Mouse (Mus musculus) liver, embryonic 16.5 days (tissue): Measurements from ENCODE around the gene Cox19. TPM values are rescaled to one million over a fixed set of nuclear protein-coding genes. Genes with fewer than 3 reads are reported as not detected.

Source experiments
- ATAC-seq: fragments of 200-750 bp; cut with Nextera tagmentation; 2 replicates; pipeline ENCODE4 v1.8.0; 2017; ENCODE audit warnings: low read depth, mild to moderate bottlenecking, moderate number of reproducible peaks, moderate library complexity
- H3K27ac ChIP-seq: fragments of 300-500 bp; sonication (generic); 2 replicates; pipeline ENCODE4 v1.5.1; 2014; ENCODE audit warnings: mild to moderate bottlenecking, low read length
- H3K27me3 ChIP-seq: fragments of 300-500 bp; sonication (generic); 2 replicates; pipeline ENCODE4 v1.6.1; 2014; ENCODE audit warnings: low read depth, low read length, mixed read lengths; ENCODE audit not compliant: control insufficient read depth, insufficient read depth
- H3K36me3 ChIP-seq: fragments of 300-500 bp; sonication (generic); 2 replicates; pipeline ENCODE4 v1.6.1; 2014; ENCODE audit warnings: mild to moderate bottlenecking; ENCODE audit not compliant: control insufficient read depth, insufficient read depth
- H3K4me1 ChIP-seq: fragments of 300-500 bp; sonication (generic); 2 replicates; pipeline ENCODE4 v1.6.1; 2014; ENCODE audit warnings: low read depth, low read length, mixed read lengths; ENCODE audit not compliant: control insufficient read depth
- H3K4me2 ChIP-seq: fragments of 300-500 bp; sonication (generic); 2 replicates; pipeline ENCODE4 v1.6.1; 2014; ENCODE audit warnings: low read depth, low read length, mixed read lengths
- H3K4me3 ChIP-seq: fragments of 300-500 bp; sonication (generic); 2 replicates; pipeline ENCODE4 v1.5.1; 2014; ENCODE audit warnings: low read depth, mild to moderate bottlenecking, low read length
- H3K9ac ChIP-seq: fragments of 300-500 bp; sonication (generic); 2 replicates; pipeline ENCODE4 v1.6.1; 2014; ENCODE audit warnings: low read depth, low read length
- H3K9me3 ChIP-seq: fragments of 300-500 bp; sonication (generic); replicated peaks from 2 replicates; pipeline ENCODE4 v1.6.1; 2016; ENCODE audit warnings: low read length; ENCODE audit not compliant: control insufficient read depth
- WGBS: fragments of 180-500 bp; shearing (Covaris S2); extraction: QIAGEN DNeasy Blood & Tissue Kit; methylation state at CpG from one replicate; pipeline ENCODE4 v1.1.7; 2014; ENCODE audit not compliant: insufficient replicate concordance; 5-methylcytosine and 5-hydroxymethylcytosine counted together
- polyA plus RNA-seq: library from polyadenylated mRNA; unstranded; fragments of >200 nt; fragmentation: Nextera tagmentation; extraction: Ambion mirVana; gene quantifications from 2 replicates; pipeline ENCODE4 v1.2.1, GENCODE M21; 2015

The Cox19 gene
- polyA plus RNA-seq = 42.2 and 48.1 TPM in 2 replicates

- no peaks in the 10 kb centered on the region for H3K27me3 ChIP-seq
- 0 out of 2 replicates have a peak within 1 kb of the TSS, but pooled peaks have one; percentile 16 for H3K9ac ChIP-seq
- H3K4me3 ChIP-seq = no peak within 1 kb of the TSS
- no peaks in the 10 kb centered on the region for H3K9me3 ChIP-seq
- WGBS = 38% methylated on average over 5 of the region's 5 CpGs
- peaks cover 39% of the 10 kb centered on the region for H3K4me1 ChIP-seq
- no peak within 1 kb of the TSS for H3K4me2 ChIP-seq
- no peak within 1 kb of the TSS for H3K27ac ChIP-seq
- no peaks in the 10 kb centered on the region for H3K36me3 ChIP-seq
- ATAC-seq = no peak
Measured at GRCm38 (mm10) chr5:139351134-139351533, at the start of gene Cox19. Cox19 (minus strand) TSS chr5:139351418.

- H3K4me1 ChIP-seq = peaks cover 37% of the 10 kb centered on the region
- no peaks in the 10 kb centered on the region for H3K9me3 ChIP-seq
- no peak overlapping the region for H3K9ac ChIP-seq
- H3K4me3 ChIP-seq = no peak overlapping the region
- WGBS = 82% methylated on average over 14 of the region's 14 CpGs
- no peak overlapping the region for H3K27ac ChIP-seq
- H3K36me3 ChIP-seq = peaks cover 3% of the 10 kb centered on the region; the same call in 1 of the 2 replicates
- no peak for ATAC-seq
- H3K27me3 ChIP-seq = no peaks in the 10 kb centered on the region
- no peak overlapping the region for H3K4me2 ChIP-seq
Measured at GRCm38 (mm10) chr5:139399991-139400390, 48.8 kb upstream of the Cox19 start.

- H3K27ac ChIP-seq = no peak overlapping the region
- WGBS = 66% methylated on average over 5 of the region's 5 CpGs
- no peaks in the 10 kb centered on the region for H3K27me3 ChIP-seq
- H3K9ac ChIP-seq = peak overlapping the region; percentile 25; the same call in 1 of the 2 replicates
- H3K9me3 ChIP-seq = no peaks in the 10 kb centered on the region
- no peak overlapping the region for H3K4me3 ChIP-seq
- H3K4me1 ChIP-seq = peaks cover 37% of the 10 kb centered on the region
- no peak overlapping the region; the same call in 1 of the 2 replicates for H3K4me2 ChIP-seq
- no peak for ATAC-seq
- peaks cover 15% of the 10 kb centered on the region for H3K36me3 ChIP-seq
Measured at GRCm38 (mm10) chr5:139398786-139399185, 47.6 kb upstream of the Cox19 start.

GRCm38 (mm10) chr5:139397959-139398753 is 46.9 kb upstream of the Cox19 start:
- Histone ChIP-seq H3K9me3 (no peaks in the 10 kb centered on the region), H3K36me3 (peaks cover 21% of the 10 kb centered on the region), H3K4me3 (no peak overlapping the region), H3K27me3 (no peaks in the 10 kb centered on the region), H3K27ac (peak overlapping the region; percentile 31), H3K9ac (peak overlapping the region; percentile 25; the same call in 1 of the 2 replicates), H3K4me1 (peaks cover 43% of the 10 kb centered on the region), H3K4me2 (no peak overlapping the region; the same call in 1 of the 2 replicates)
- peak; percentile 67 for ATAC-seq
- 19% methylated on average over 5 of the region's 5 CpGs for WGBS

- Histone ChIP-seq H3K27me3 (no peaks in the 10 kb centered on the region), H3K4me2 (no peak overlapping the region), H3K27ac (peak overlapping the region; percentile 31), H3K36me3 (peaks cover 28% of the 10 kb centered on the region), H3K4me1 (peaks cover 50% of the 10 kb centered on the region), H3K9ac (peak overlapping the region; percentile 11; the same call in 1 of the 2 replicates), H3K4me3 (no peak overlapping the region), H3K9me3 (no peaks in the 10 kb centered on the region)
- WGBS = 75% methylated on average over 4 of the region's 4 CpGs
- ATAC-seq = no peak
Measured at GRCm38 (mm10) chr5:139397359-139397916, 46.2 kb upstream of the Cox19 start.

GRCm38 (mm10) chr5:139395528-139395927 is 44.3 kb upstream of the Cox19 start:
- no peak overlapping the region for H3K27ac ChIP-seq
- 84% methylated on average over 4 of the region's 4 CpGs for WGBS
- peaks cover 63% of the 10 kb centered on the region for H3K4me1 ChIP-seq
- H3K36me3 ChIP-seq = peaks cover 40% of the 10 kb centered on the region
- no peaks in the 10 kb centered on the region for H3K9me3 ChIP-seq
- no peaks in the 10 kb centered on the region for H3K27me3 ChIP-seq
- no peak overlapping the region for H3K4me2 ChIP-seq
- H3K4me3 ChIP-seq = no peak overlapping the region
- H3K9ac ChIP-seq = no peak overlapping the region
- no peak for ATAC-seq

GRCm38 (mm10) chr5:139394399-139394798 is 43.2 kb upstream of the Cox19 start:
- Histone ChIP-seq H3K36me3 (peaks cover 40% of the 10 kb centered on the region), H3K9ac (peak overlapping the region; percentile 25), H3K4me3 (no peak overlapping the region), H3K4me1 (peaks cover 69% of the 10 kb centered on the region), H3K27ac (peak overlapping the region; percentile 77), H3K9me3 (no peaks in the 10 kb centered on the region), H3K27me3 (no peaks in the 10 kb centered on the region), H3K4me2 (peak overlapping the region; percentile 17)
- ATAC-seq = peak; percentile 22
- 24% methylated on average over 7 of the region's 7 CpGs for WGBS

GRCm38 (mm10) chr5:139393197-139393588 is 42.0 kb upstream of the Cox19 start:
- peak overlapping the region; percentile 77 for H3K27ac ChIP-seq
- no peaks in the 10 kb centered on the region for H3K27me3 ChIP-seq
- H3K9me3 ChIP-seq = no peaks in the 10 kb centered on the region
- no peak overlapping the region for H3K4me2 ChIP-seq
- H3K4me1 ChIP-seq = peaks cover 73% of the 10 kb centered on the region
- H3K36me3 ChIP-seq = peaks cover 40% of the 10 kb centered on the region
- WGBS = 93% methylated on average over 16 of the region's 16 CpGs
- H3K4me3 ChIP-seq = no peak overlapping the region
- H3K9ac ChIP-seq = no peak overlapping the region
- ATAC-seq = no peak
